Mouse (Mus musculus) thymus, postnatal 0 days (tissue): Measurements from ENCODE around the gene Gpc4. TPM values are rescaled to one million over a fixed set of nuclear protein-coding genes. Genes with fewer than 3 reads are reported as not detected.

Experiments used
- DNase-seq: peaks from one replicate; pipeline ENCODE4 v3.0.0-alpha.2; 2015; ENCODE audit warnings: low spot score
- polyA plus RNA-seq: library from polyadenylated mRNA; unstranded; fragments of >200 nt; fragmentation: Nextera tagmentation; extraction: Ambion mirVana; gene quantifications from 2 replicates; pipeline ENCODE4 v1.2.1, GENCODE M21; 2015

Gene Gpc4
- polyA plus RNA-seq = 7.1 and 7.6 TPM in 2 replicates

DNA sequence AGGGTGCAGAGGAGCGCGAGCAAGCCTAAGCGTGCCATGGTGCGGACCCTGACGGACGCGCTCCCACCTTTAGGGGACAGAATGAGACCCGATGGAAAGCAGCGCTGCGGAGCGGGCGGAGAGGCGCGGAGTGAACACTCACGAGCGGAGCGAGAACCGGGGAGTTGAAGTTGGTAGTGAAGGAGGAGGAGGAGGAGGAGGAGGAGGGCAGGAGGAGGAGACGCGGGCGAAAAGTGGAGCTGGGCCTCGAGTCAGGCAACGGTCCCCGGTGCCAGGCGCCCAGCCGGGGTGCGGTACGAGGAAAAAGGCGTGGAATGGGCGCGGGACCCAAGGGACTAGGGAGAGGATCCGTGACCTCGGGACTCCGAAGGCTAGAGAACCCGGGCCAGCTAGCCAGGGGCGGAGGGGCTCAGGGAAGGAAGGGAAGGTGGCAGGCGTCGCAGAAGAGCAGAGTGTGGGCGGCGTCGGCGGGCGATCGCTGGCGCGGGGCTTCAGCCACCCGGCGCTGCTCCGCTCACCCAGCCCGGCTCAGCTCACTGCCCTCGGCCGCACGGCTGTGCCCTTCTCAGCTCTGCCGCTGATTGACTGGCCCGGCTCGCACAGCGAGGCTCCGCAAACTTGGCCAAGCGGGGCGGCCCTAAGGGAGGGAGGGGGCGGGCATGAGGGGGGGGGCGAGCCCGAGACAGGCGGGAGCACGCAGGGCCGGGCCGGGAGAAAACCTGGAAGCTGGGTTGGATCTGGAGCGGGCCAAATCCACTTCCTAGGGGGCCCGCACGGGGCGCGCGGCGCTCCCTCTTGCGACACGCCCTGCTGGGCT is at the start of gene Gpc4:
TSS of gene Gpc4 (minus strand) at position 515 of the 817 bp plus-strand sequence.
- DNase-seq = no peak

DNA sequence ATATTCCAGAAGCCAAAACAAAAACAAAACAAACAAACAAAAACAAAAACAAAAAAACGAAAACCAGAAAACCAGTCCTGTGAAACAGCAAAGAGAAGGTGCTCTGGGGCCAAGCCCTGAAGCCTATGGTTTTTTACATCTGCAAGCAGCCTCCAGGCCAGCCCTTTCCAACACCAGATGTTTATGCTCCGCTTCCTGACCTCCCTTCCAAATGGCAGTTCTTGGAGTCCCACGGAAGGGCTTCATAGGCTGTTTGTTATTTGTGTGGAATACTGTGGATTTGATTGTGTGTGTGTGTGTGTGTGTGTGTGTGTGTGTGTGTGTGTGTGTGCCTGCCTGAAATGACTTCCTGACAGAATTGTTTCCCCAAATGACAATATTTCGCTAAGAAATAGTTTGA is 47.8 kb upstream of the Gpc4 start:
- no peak for DNase-seq

DNA sequence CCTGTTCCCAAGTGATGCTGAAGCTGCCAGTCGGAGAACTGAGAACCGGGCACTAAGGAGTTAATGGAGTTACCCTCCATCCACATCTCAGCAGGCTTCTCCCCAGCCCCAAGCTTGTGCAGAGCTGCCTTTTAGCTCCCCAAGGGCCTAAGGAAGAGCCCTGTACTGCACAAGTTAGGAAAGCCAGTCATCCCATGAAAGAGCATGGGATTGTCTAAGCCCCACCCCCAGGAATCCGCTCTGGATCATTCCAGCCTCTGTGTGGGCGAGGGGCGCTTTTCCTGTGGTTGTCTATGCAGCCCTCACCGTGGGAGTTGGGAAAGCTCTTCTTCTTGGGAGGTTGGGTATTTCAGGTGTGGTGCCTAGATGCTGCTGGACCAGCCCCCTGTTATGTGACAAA is 34.8 kb upstream of the Gpc4 start:
- no peak for DNase-seq

DNA sequence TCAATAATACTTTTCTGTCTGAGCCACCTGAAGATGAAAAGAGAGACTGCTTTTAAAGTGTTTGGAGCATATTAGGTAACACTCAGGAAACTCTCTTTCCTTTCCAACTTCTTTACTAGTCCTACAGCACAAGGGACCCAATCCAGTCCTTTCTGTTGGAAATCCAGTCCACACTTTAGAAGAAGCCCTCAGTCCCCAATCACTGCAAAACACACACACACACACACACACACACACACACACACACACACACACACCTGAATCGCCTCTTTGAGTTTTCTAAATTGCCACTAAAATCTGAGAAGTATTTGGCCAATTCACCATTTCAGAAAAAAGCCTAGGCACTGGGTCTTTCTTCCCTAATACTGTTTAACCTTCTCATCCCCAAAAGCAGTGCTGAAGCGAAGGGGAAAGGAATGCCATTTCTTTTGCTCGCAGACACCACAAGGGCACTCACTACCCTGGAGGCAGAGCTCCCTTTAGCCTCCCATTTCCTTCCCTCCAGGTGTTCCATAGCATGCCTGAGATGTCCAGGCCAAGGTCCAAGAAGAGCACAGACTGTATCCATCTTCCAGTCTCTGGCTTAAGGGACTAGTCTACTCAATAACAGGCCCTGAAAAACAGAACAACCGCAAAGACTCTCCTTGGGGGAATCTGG is 28.4 kb upstream of the Gpc4 start:
- DNase-seq = no peak

DNA sequence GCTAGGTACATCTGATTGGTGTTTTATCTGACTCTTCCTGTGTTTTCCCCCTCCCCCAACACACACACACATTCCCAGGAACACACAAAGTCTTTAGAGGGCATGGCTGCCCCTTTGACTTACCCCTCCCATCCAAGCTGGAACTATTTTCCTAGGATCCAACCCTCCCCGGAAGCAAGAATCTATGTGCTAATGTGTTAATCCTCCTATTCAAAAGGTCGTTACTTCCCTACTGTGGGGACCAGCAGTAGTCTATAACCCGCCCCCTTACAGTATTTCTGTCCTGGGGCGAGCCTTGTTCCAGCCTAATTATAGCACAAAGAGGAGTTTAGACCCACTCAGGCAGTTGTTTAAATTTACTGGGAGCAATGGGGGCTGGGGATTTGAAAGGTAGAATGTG is 24.0 kb upstream of the Gpc4 start:
- DNase-seq = no peak

DNA sequence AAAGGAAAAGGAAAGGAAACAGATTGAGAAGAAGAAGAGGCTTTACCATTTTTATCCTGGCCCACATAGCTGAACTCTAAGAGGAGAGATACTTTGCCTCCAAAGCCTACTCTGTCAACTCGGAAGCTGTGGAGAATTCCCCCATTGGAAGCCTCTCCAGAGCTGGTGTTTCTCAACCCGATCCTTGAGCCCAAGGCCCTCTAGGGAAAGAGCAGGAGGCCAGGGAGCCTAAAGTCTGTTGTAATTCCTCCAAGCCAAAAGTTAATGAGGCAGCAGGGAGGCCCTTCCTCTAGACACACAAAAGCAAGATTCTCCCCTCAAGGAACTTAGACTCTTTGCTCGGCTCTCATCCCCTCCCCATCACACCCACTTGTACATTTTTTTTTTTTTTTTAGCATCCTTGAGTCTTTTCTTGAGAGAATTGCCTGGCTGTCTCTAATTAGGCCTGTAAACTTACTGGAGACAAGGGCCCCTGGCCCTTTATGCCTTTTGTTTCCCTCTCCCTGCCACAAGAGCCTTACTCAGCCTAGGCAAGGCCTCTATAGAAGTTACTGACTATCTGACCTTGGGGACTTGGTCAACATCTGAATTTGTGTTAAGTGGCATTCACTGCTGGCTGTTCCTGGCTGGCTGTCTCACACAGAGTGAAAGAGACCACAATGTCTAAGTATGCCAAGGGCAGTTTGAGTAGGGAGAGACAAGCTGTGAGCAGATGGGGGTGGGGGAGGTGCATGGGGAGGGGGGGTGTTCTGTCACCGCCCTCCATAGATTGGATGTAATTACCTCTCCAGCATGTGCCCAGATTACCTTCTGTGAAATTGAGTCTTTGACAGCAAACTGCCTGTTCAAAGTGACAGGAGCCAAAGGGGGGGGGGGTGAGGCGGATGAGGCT is 18.7 kb upstream of the Gpc4 start:
- DNase-seq = no peak

DNA sequence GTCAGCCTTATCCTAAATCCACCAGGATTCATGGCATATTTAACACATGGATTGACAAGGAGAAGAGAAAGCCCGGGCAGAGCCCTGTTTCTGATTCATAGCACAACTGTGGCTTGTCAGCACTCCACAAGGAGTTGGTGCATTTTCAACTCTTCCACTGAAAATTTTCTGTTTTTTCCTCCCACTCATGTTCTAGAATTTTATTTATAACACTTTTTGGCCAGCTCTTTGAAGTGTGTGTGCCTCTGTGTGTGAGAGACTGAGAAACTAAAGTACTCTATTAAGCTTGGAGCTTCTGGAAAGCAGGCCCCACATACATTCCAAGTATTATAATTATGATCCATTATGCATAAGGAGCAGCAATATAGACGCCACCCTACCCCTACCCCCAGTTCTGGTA is 16.3 kb upstream of the Gpc4 start:
- DNase-seq = no peak

DNA sequence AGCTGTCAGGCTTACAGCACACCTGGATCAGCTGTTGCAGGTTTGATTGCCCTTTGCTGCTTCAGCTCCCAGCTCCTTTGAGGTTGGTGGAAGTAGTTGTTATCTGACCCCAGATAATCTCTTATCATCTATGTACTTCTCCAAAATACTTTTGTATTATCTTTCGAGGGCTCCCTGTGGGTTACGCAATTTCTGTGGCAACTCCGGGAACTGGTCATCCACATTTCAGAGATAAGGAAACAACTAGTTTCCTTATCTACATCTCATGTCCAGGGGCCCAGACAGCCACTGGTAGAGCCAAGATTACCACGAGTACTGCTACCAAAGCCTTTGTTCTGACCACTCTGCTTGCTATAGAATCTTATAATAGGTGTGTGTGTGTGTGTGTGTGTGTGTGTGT is 12.0 kb upstream of the Gpc4 start:
- DNase-seq = no peak

DNA sequence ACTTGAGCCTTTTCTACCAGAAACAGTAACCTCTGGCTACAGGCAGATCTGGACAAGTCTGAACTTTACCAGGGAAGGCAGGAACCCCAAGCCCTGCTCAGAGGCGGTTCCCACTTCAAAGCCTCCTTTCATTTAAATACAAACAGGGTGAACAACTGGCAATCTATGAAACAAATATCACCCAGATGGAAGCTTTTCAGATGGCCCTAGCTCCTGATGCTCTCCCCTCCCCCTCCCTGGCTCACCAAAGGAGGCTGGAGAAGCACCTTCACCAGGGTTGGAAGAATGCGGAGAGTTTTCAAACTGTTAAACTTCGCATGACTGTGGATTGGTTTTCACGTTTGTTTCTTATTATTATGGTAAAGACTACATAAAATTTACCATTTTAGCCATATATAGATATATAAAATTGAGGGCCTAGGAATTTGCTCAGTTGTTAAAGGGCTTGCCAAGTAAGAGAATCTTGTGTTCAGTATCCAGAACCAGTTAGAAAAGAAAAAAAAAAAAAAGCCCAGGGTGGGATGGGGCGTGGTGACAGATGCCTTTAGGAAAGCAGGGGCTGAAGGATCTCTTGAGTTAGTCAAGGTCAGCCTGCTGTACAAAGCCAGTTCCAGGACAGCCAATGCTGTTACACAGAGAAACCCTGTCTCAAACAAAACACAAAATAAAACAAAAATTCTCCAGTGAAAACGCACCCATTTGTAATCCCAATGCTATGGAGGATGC is 2.6 kb upstream of the Gpc4 start:
- DNase-seq = no peak

DNA sequence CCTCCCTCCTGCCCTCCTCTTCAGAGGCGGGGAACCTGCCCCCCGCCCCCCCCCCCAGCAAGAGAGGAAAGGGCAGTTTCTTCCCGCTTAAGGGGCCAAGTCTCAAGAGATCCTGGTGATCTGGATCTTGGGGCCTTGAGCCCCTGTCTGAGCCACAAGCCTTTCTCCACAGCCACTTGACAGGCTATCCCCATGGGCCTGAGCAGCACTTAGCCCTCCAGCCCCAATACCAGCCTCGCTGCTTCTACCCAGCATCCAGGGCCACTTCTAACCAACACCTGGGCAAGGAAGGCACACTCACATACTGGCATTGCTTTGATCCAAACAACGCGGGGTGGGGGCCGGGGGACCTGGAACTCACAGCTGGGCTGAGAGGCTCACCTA is 495 bp upstream of the Gpc4 start:
- DNase-seq = no peak

DNA sequence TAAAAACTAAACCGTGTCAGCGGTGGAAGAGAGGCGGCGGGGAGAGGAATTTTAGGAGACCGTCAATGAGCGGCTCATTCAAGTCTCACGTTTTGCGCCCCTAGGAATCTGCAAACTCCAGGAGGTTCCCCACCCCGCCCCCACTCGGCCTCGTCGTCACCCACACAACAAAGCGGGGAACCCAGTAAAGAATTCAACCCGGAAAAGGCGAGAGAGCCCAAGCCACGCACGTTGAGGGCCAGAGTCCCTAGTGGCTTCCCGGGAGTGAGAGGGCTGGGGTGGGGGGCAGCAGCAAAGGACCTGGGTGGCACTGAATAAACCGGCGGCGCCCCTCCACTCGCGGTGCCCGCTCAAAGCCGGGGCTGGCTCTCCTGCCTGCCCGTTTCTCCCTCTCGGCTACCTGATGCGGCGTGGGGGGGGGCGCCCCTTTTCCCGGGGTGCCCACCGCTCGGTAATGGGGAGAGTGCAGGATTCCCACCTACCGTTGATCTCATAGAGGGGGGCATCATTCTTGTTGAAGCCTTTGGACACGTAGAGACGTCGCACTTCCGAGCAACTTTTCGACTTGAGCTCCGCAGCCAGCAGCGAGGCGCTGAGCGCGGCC is 816 bp downstream of the Gpc4 start:
- no peak for DNase-seq

DNA sequence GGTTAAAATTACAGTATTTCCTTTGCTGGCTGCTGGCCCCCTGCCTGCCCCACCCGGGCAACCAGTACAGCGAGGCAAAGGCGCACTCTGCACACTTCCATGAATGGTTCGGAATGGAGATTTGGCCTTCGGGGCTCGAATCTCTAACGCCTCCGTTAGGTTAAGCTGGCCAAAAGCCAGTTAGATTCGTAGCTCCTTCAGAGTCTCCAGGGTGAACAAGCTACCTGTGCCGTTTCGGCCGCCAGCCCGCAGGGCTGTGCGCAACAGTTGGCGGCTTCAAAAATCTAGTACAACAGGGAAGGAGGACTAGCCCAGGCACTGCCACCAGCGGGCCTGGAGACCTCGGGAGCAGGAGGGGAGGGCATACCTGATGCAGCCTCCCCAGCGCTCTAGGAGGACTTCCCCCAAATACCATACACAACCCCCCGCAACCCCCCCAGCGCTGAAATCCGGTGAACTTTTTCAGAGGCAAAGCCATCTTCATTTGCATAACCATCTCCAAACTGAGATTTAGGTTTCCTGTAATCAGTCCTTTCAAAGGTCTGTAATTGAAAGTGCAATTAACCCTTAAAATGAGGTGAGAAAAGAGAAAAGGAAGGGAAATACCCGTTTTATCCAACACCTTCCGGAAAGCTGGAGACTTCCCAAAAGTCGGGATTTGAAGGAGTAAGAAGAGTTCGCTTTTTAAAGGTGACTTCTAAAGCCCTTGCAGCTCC is 1.5 kb downstream of the Gpc4 start:
- no peak for DNase-seq

DNA sequence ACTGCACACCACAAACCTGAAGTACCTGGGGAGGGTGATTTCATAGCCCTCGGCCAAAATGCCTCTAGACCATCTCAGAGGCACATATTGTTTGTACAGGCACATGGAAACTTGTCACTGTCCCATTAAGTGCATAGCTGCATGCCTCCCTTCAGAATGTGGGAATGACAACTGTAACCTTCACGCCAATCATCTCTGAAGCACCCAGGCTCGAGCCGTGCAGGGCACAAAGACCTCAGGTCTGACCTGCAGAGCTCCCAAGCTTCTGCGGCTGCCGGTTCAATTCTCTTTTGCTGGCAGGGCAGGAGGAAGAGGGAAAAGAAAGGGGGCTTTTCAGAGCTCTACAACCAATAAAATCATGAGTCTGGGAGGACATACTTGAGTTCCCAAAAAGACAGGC is 2.3 kb downstream of the Gpc4 start:
- DNase-seq = no peak

DNA sequence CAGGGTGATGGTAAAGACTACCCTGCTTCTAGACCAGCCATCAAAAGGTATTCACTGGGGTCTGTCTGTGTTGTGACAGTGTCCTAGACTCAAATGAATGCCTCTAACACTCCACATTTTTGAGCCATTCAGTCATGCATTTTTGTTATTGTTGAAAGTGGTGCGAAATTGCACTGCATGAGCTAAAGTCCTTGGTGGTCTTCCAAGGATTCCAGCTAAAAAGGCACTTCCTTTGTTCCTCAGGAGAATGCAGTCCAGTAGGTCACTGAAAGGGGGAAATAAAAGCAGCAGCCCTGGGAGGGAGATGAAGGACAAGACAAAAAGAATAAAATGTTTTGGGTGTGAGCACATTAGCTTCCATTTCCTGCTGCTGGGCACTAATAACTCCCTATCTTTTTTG is 2.8 kb downstream of the Gpc4 start:
- no peak for DNase-seq

DNA sequence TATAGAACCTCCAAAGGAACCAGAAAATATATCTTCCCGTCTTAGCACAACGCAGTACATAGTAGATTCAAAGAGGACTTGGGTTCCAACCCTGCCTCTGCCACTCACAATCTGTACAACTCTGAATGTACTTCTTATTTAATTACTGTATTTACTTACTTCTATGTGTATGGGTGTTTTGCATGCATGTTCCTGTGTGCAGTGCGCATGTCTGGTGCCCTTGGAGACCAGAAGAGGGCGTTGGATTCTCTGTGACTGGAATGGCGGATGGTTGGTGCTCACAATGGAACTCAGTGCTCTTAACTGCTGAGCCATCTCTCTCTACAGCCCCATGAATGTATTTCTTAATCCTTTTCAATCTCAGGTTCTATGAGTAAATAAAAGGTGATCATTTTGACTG is 5.4 kb downstream of the Gpc4 start:
- DNase-seq = no peak

DNA sequence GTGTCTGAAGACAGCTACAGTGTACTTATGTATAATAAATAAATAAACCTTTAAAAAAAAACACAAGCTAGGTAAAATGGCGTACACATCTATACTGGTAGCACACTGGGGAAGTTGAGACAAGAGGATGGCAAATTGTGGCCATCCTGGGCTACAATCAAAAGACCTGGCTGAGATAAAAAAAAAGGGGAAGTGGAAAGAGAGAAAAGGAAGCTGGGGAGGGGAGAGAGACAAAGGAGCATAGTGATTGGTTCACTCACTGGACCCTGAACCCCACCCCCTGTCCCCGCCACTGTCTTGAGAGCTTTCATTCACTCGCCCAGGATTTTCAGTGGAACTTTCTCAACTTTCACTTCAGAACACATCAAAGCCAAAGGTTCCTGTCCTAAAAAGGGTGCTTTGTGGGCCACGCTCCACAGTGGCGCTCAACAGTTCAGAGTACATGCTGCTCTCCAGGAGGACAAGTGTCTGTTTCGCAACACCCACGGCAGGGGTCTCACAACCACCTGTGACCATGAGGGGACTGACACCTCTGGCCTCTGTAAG is 9.6 kb downstream of the Gpc4 start:
- DNase-seq = no peak

DNA sequence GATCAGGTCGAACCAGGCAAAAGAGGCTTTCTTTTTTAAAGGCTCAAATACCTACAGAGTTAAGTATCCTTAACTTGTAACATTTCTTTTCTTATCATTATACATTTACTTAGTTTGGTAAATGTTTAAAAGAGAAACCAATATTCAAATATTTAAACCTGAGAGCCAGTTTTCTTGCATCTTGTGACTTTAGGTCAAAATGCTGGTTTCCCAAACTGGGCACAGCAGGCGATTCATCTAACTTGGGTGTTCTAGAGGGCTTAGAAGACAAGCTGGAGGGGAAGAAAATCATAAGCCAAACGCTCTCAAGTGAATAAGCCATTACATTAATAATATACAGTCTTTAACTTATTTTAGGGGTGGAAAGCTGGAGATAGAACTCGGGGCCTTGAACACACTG is 10.2 kb downstream of the Gpc4 start:
- no peak for DNase-seq

DNA sequence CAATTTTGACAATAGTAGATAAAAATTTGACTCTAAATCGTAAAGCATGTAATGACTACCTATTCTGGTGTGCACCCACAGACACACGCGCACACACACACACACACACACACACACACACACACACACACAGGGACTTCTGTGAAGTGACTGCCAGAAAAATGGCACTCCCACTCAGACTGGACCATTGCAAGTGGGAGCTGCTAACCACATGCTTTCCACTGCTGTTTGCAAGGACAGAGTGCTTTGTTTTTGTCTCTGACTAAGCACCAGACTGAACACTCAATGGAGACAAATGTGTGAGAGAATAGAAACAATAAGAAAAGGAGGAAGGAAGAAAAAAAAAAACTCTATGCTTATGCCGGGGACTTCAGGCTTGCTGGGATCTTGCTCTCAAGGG is 11.6 kb downstream of the Gpc4 start:
- no peak for DNase-seq

DNA sequence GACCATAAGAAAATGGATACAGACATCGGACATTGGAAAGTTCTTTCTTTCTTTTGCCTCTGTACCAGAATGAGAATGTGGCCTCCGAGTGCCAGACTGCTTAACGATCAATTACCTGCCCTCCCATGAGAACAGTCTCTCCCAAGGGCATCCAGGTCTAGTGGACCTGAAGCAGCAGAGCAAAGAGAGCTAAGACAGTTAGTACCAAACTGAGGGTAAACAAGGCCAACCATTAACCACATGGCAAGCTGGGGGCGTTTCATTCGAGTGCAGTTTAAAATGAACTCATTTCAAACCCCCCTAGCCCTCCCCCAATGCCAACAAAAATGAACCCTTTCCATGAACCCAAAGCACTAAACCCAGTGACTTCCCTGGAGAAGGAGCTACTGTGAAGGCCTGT is 12.1 kb downstream of the Gpc4 start:
- DNase-seq = no peak

DNA sequence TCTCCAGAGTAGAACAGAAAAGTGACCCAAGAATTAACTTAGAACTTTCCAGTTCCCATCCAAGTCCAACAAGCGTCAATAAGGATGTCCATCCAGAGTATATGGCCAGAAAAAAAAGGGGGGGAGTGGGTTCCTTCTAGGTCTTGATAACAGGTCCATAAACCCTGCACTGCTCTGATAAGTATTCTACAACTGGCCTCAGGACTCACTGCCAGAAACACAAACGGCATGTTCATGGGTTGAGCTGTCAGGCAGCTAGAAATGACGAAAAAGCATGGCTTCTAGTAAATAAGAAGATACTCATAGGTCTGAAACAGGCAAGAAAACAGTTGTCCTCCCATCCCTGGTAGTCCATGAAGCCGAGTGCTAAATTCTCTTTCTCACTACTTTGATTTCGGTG is 13.5 kb downstream of the Gpc4 start:
- no peak for DNase-seq
